Mouse (Mus musculus) forebrain, embryonic 14.5 days (tissue): Measurements from ENCODE around the gene Ube2v1. TPM values are rescaled to one million over a fixed set of nuclear protein-coding genes. Genes with fewer than 3 reads are reported as not detected.

ENCODE experiments used
- ATAC-seq: fragments of 200-750 bp; cut with Nextera tagmentation; 2 replicates; pipeline ENCODE4 v1.8.0; 2017; ENCODE audit warnings: mild to moderate bottlenecking, moderate library complexity
- DNase-seq: peaks from one replicate; pipeline ENCODE4 v3.0.0-alpha.2; 2015; ENCODE audit warnings: low spot score
- H3K27ac ChIP-seq: fragments of 300-500 bp; sonication (generic); 2 replicates; pipeline ENCODE4 v1.5.1; 2014; ENCODE audit warnings: low read depth, mild to moderate bottlenecking, control low read depth, low read length, moderate library complexity
- H3K27me3 ChIP-seq: fragments of 300-500 bp; sonication (generic); replicated peaks from 2 replicates; pipeline ENCODE4 v1.6.1; 2014; ENCODE audit warnings: low read length, control low read depth, mixed read lengths; ENCODE audit not compliant: control insufficient read depth, insufficient read depth
- H3K36me3 ChIP-seq: fragments of 300-500 bp; sonication (generic); 2 replicates; pipeline ENCODE4 v1.6.1; 2014; ENCODE audit warnings: low read length, control low read depth; ENCODE audit not compliant: control insufficient read depth, insufficient read depth
- H3K4me1 ChIP-seq: fragments of 300-500 bp; sonication (generic); 2 replicates; pipeline ENCODE4 v1.6.1; 2014; ENCODE audit warnings: antibody characterized with exemption, low read length, control low read depth; ENCODE audit not compliant: control insufficient read depth, insufficient read depth
- H3K4me2 ChIP-seq: fragments of 300-500 bp; sonication (generic); 2 replicates; pipeline ENCODE4 v1.6.1; 2014; ENCODE audit warnings: mild to moderate bottlenecking, control low read depth, low read length
- H3K4me3 ChIP-seq: fragments of 300-500 bp; sonication (generic); 2 replicates; pipeline ENCODE4 v1.5.1; 2014; ENCODE audit warnings: low read depth, low read length, control low read depth
- H3K9ac ChIP-seq: fragments of 300-500 bp; sonication (generic); 2 replicates; pipeline ENCODE4 v1.6.1; 2014; ENCODE audit warnings: mild to moderate bottlenecking, low read length, control low read depth, moderate library complexity
- H3K9me3 ChIP-seq: fragments of 300-500 bp; sonication (generic); replicated peaks from 2 replicates; pipeline ENCODE4 v1.6.1; 2016; ENCODE audit warnings: low read length, control low read depth, mixed read lengths; ENCODE audit not compliant: control insufficient read depth
- WGBS: fragments of 180-500 bp; shearing (Covaris S2); extraction: QIAGEN DNeasy Blood & Tissue Kit; methylation state at CpG from one replicate; pipeline ENCODE4 v1.1.7; 2014; 5-methylcytosine and 5-hydroxymethylcytosine counted together
- polyA plus RNA-seq: library from polyadenylated mRNA; unstranded; fragments of >200 nt; fragmentation: Nextera tagmentation; extraction: Ambion mirVana; gene quantifications from 2 replicates; pipeline ENCODE4 v1.2.1, GENCODE M21; 2014

Ube2v1 gene
- 238 and 265 TPM in 2 replicates for polyA plus RNA-seq

- WGBS: under 1% methylated on average over 65 of the region's 87 CpGs
- Histone ChIP-seq H3K9me3 (no peaks in the 10 kb centered on the region), H3K4me2 (peak within 1 kb of the TSS; percentile 90), H3K4me3 (peak within 1 kb of the TSS; percentile 97), H3K27me3 (no peaks in the 10 kb centered on the region), H3K4me1 (peaks cover 23% of the 10 kb centered on the region), H3K9ac (peak within 1 kb of the TSS; percentile 90), H3K36me3 (0 out of 2 replicates have a peak, but pooled peaks cover 3% of the 10 kb centered on the region), H3K27ac (peak within 1 kb of the TSS; percentile 84)
- peak; percentile 98 for DNase-seq
- ATAC-seq: peak; percentile 85
These were observed at the start of gene Ube2v1 for GRCm38 (mm10) chr2:167631591-167632448. Ube2v1 (minus strand) TSS chr2:167632095.

GRCm38 (mm10) chr2:167680657-167681056 is 48.8 kb upstream of the Ube2v1 start:
- ATAC-seq (no peak), DNase-seq (peak; percentile 55)
- H3K9me3 ChIP-seq: no peaks in the 10 kb centered on the region
- no peak overlapping the region for H3K27ac ChIP-seq
- H3K9ac ChIP-seq: no peak overlapping the region
- WGBS: 54% methylated on average over 5 of the region's 5 CpGs
- no peaks in the 10 kb centered on the region for H3K36me3 ChIP-seq
- no peaks in the 10 kb centered on the region for H3K27me3 ChIP-seq
- no peak overlapping the region for H3K4me3 ChIP-seq
- no peaks in the 10 kb centered on the region for H3K4me1 ChIP-seq
- no peak overlapping the region for H3K4me2 ChIP-seq

GRCm38 (mm10) chr2:167679902-167680430 is 48.1 kb upstream of the Ube2v1 start:
- Histone ChIP-seq H3K9ac (no peak overlapping the region), H3K4me2 (no peak overlapping the region), H3K4me3 (no peak overlapping the region), H3K27ac (no peak overlapping the region), H3K9me3 (no peaks in the 10 kb centered on the region), H3K27me3 (no peaks in the 10 kb centered on the region), H3K36me3 (no peaks in the 10 kb centered on the region), H3K4me1 (no peaks in the 10 kb centered on the region)
- ATAC-seq (peak; percentile 78), DNase-seq (peak; percentile 84)
- 2% methylated on average over 13 of the region's 13 CpGs for WGBS

- no peak for DNase-seq
- no peak overlapping the region for H3K4me2 ChIP-seq
- ATAC-seq: no peak
- WGBS: 37% methylated on average over 5 of the region's 5 CpGs
- no peak overlapping the region for H3K4me3 ChIP-seq
- no peaks in the 10 kb centered on the region for H3K9me3 ChIP-seq
- H3K27ac ChIP-seq: no peak overlapping the region
- H3K9ac ChIP-seq: no peak overlapping the region
- H3K36me3 ChIP-seq: no peaks in the 10 kb centered on the region
- H3K27me3 ChIP-seq: no peaks in the 10 kb centered on the region
- H3K4me1 ChIP-seq: no peaks in the 10 kb centered on the region
These were observed 46.7 kb upstream of the Ube2v1 start for GRCm38 (mm10) chr2:167678600-167678999.

GRCm38 (mm10) chr2:167675120-167675909 is 43.4 kb upstream of the Ube2v1 start:
- WGBS: 37% methylated on average over 14 of the region's 14 CpGs
- Histone ChIP-seq H3K4me2 (no peak overlapping the region), H3K9me3 (no peaks in the 10 kb centered on the region), H3K4me3 (no peak overlapping the region), H3K27ac (no peak overlapping the region), H3K27me3 (no peaks in the 10 kb centered on the region), H3K9ac (no peak overlapping the region), H3K4me1 (no peaks in the 10 kb centered on the region), H3K36me3 (no peaks in the 10 kb centered on the region)
- ATAC-seq (no peak), DNase-seq (peak; percentile 39)

- no peak overlapping the region for H3K4me3 ChIP-seq
- H3K27ac ChIP-seq: no peak overlapping the region
- H3K36me3 ChIP-seq: no peaks in the 10 kb centered on the region
- H3K27me3 ChIP-seq: no peaks in the 10 kb centered on the region
- no peak overlapping the region for H3K9ac ChIP-seq
- peak; percentile 29 for DNase-seq
- no peaks in the 10 kb centered on the region for H3K4me1 ChIP-seq
- 48% methylated on average over 13 of the region's 13 CpGs for whole genome bisulfite sequencing
- H3K9me3 ChIP-seq: no peaks in the 10 kb centered on the region
- 0 out of 2 replicates have a peak, but pooled peaks have one; percentile 23 for ATAC-seq
- H3K4me2 ChIP-seq: no peak overlapping the region
These were observed 40.4 kb upstream of the Ube2v1 start for GRCm38 (mm10) chr2:167672212-167672685.

- DNase-seq (no peak), ATAC-seq (no peak)
- 85% methylated on average over 5 of the region's 5 CpGs for WGBS
- Histone ChIP-seq H3K27me3 (no peaks in the 10 kb centered on the region), H3K4me1 (no peaks in the 10 kb centered on the region), H3K9ac (no peak overlapping the region), H3K4me3 (no peak overlapping the region), H3K36me3 (no peaks in the 10 kb centered on the region), H3K27ac (no peak overlapping the region), H3K9me3 (no peaks in the 10 kb centered on the region), H3K4me2 (no peak overlapping the region)
These were observed 39.3 kb upstream of the Ube2v1 start for GRCm38 (mm10) chr2:167671101-167671633.

- H3K36me3 ChIP-seq: no peaks in the 10 kb centered on the region
- no peak for DNase-seq
- H3K4me1 ChIP-seq: no peaks in the 10 kb centered on the region
- H3K27ac ChIP-seq: no peak overlapping the region
- no peak overlapping the region for H3K4me2 ChIP-seq
- no peaks in the 10 kb centered on the region for H3K9me3 ChIP-seq
- ATAC-seq: no peak
- no peak overlapping the region for H3K9ac ChIP-seq
- 70% methylated on average over 4 of the region's 4 CpGs for WGBS
- no peaks in the 10 kb centered on the region for H3K27me3 ChIP-seq
- no peak overlapping the region for H3K4me3 ChIP-seq
These were observed 37.5 kb upstream of the Ube2v1 start for GRCm38 (mm10) chr2:167669398-167669797.
